Mouse (Mus musculus): ENCODE results near the gene Coq9.
"Not testable (repeated sequence)": the region's sequence is repeated elsewhere in the genome, so short reads cannot be mapped to it uniquely, and the experiment has no call there.

Coq9 gene

DNA sequence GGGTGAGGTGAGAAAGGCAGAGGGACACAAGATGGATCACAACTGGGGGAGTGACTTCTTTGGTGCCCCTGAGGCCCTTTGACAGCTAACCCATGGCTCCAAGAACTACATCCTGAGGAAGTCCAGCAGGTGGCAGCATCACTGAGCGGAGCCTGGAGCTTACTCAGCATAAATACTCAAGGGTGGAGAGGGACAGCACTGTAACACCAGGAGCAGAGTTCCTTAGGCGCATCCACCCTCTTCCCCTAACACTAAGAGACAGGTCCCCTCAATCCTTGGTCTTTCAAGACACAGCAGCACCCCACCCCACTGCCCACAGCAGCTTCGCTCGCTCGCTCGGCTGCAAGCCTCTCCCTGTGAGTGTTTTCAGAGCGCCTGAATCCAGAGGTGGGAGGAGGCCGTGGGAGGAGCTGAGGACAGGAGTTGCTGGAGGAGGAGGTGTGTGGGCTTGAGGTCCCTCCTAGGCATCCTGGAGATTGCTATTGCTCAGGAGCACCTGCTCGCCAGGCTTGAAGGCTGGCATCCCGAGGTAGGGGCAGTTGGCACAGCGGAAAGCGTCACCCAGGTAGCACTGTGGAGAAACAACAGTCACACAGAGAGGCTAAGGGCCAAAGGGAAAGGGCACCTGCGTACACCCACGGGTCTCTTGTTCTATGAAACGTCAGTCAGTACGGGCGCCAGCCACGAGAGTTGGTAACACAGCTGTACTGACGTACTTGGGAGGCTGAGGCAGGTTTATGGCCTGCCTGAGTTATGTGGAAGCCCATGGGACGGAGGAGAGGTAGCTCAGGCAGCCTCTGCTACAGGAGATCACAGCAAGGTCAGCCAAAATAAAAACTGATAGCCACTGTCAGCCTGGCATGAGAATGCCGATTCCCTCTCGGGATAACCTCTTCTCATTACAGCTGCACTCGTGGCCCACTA lies 15.2 kb upstream of the Coq9 start:
- peak; percentile 18 to 31 for DNase-seq

DNA sequence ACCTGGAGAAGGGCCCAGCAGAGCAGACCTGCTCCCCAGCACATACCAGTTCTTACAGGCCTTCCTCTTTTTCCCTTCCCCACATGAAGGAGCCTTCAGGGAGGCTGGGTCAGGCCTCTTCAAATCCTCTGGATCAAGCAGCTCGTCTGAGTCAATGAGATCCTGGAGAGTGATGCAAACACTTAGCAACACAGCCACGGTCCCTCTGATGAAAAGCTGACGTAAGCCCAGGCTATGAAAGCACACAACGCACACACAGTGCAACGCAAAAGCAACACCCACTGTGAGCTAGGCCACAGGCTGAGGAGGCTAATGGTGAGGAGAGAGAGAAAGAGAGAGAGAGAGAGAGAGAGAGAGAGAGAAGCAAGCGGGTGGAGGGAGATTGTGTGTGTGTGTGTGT lies 13.0 kb upstream of the Coq9 start:
- no peak for DNase-seq

DNA sequence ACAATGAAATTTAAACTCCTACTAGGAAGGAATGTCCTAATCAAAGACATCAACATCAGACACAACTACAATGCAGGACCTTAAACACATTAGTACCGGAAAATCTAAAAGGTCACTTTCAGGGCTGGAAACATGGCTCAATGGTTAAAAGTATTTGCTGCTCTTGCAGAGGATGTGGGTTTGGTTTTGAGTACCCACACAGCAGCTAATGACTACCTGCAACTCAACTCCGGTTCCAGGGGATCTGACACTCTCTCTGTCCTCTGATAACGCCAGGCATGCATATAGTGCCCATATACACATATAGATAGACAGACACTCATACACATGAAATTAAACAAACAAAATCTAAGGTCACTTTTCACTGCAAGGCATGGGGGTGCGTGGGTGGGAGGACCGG lies 11.9 kb upstream of the Coq9 start:
- DNase-seq = no peak

DNA sequence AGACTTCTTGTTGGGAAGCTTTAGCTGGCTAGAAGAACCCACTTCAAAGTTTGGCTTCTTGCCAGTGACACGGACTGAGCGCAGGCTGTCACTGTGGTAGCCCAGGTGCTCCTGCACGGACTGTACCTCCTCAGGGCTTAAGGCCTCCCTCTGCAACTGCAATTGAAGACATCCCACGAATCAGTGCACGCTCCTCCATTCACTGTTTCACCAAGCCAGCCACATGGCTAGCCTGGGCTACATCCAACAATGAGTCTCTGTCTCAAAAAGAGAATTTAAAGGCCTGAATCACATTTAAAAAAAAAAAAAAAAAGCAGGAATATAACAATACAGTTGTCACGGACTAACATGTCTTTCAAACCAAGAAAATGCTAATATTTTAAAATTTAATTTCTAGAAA lies 9.8 kb upstream of the Coq9 start:
- DNase-seq = no peak

DNA sequence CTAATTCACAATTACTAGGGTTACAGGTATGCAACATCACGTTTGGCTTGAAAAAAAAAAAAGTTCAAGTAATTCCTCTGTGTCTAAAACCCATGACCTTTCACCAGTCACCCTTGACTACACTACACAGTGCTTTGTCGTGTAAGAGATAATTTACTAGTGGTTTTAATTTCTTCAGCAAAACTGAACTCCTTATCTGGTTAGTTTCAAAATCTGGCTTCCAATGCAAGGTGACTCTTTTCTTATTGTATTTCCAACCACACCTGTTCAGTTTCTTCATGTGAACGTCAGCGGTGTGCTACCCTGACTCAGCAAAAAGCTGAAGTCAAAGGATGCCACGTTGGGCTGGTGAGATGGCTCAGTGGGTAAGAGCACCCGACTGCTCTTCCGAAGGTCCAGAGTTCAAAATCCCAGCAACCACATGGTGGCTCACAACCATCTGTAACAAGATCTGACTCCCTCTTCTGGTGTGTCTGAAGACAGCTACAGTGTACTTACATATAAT lies 4.2 kb upstream of the Coq9 start:
- not testable (repeated sequence) for DNase-seq

DNA sequence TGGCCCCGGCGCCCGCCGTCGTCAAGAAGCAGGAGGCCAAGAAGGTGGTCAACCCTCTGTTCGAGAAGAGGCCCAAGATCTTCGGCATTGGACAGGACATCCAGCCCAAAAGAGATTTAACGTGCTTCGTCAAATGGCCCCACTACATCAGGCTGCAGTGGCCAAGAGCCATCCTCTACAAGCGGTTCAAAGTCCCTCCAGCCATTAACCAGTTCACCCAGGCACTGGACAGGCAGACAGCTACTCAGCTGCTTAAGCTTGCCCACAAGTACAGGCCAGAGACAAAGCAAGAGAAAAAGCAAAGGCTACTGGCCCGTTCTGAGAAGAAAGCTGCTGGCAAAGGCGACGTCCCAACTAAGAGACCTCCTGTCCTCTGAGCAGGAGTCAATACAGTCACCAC lies 2.4 kb upstream of the Coq9 start:
- not testable (repeated sequence) for DNase-seq

DNA sequence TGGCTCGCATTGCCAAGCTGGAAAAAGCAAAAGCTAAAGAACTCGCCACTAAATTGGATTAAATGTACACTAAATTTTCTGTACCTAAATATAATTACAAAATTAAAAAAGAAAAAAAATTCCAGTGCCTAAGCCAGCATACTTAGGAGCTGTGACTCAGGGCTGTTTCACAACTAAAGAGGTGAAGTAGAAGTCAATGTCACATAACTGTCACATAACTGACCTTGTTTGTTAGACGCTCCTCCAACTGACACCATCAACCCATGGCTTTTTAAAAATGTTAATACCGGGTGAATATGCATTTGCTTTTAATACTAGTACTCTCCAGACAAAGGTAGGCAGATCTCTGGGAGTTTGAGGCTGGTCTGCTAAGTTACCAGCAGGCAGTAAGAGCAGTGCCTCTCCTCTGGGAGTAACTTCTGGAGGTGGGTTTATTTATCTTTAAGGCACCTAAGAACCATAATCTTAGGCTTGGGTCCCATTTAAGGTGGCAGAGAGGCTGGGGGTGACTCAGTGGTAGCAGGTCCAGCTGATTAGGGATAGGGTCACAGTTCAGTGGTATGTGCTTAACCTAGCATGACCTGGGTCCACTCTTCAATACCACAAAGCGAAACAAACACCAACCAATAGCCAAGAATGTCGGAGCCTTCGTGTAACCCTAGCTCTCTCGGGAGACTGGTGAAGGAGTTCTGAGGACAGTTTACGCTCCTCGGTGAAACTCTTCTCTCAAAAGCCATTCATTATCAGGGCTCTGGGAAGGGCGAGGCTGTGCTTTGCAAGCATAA lies 1.5 kb upstream of the Coq9 start:
- no peak for DNase-seq

DNA sequence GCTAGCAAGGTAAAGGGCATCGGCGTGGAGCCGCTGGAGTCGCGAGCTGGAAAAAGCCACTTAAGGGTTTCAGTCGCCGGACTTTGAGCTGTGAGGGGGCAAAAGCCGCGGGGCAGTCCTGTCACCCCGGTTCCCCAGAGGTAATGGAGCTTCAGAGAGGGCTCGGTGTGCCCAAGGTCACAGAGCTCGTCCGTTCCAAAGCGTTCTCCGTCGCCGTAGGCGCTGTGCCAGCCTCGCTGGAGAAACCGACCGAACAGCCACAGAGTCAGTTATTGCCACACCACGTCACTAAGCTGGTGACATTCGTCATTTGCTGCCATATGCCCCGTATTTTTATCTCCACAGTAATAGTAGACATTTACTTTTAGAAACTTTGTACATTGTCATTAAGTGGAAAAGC lies 479 bp downstream of the Coq9 start:
- no peak for DNase-seq

DNA sequence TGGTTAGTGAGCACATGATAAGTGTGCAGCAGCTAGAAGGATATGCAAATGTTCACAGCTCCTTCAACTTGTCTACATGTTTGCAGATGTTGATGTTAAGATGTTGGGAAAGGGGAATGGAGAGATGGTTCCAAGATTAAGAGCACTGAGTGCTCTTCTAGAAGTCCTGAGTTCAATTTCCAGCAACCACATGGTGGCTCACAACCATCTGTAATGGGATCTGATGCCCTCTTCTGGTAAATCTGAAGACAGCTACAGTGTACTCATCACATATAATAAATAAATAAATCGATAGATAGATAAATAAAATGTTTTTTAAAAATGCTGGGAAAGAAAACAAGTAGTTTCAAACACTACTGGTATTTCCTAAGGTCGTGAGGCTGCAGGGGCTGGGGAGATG lies 3.1 kb downstream of the Coq9 start:
- no peak for DNase-seq

DNA sequence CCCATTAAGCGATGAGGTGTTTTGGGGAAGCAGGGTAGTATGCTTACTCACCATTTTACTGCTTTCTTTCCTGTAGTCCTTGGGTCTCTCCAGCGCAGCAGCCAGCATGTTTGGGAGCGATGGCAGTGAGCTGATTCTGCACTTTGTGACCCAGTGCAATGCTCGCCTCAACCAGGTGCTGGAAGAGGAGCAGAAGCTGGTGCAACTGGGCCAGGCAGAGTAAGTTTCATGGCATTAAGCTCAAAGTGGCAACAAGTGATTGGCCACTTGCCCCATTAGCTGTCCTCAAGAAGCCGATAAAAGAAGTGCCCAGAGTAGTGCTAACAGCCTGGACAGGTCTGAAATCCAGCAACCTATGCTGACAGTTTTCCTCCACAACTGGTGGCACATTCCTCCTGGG lies 11.9 kb downstream of the Coq9 start:
- no peak for DNase-seq

DNA sequence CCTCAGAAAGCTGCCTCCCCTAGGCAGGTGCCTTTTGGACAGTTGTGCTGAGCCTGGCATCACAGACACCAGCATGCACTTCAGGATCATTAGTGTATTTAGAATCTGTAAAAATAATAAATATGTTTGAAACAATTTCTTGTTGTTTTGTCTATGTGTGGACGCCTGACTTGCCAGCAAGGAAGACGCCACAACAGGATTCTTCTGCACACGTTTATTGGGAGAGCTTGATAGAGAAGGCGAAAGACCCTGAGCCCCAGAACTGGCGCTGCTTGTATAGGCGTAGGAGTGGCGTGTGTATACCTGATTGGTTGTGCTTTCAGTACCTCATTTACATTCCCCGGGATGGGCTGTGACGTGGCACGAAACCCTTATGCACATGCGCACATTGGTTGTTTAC lies 16.6 kb downstream of the Coq9 start:
- DNase-seq = not testable (repeated sequence)

DNA sequence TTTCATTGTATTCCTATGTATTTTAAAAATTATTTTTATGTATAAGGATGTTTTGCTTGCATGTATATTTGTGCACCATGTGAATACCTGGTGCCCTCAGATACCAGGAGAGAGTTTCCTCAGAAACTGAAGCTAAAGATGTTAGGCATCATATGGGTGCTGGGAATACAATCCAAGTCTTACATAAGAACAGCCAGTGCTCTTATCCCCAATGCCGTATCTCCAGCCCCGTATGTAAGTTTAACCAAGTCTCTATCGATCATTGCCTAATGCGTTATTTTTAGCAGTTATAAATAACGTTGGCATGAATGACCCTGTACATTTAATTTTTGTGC lies 18.9 kb downstream of the Coq9 start:
- DNase-seq = no peak

DNA sequence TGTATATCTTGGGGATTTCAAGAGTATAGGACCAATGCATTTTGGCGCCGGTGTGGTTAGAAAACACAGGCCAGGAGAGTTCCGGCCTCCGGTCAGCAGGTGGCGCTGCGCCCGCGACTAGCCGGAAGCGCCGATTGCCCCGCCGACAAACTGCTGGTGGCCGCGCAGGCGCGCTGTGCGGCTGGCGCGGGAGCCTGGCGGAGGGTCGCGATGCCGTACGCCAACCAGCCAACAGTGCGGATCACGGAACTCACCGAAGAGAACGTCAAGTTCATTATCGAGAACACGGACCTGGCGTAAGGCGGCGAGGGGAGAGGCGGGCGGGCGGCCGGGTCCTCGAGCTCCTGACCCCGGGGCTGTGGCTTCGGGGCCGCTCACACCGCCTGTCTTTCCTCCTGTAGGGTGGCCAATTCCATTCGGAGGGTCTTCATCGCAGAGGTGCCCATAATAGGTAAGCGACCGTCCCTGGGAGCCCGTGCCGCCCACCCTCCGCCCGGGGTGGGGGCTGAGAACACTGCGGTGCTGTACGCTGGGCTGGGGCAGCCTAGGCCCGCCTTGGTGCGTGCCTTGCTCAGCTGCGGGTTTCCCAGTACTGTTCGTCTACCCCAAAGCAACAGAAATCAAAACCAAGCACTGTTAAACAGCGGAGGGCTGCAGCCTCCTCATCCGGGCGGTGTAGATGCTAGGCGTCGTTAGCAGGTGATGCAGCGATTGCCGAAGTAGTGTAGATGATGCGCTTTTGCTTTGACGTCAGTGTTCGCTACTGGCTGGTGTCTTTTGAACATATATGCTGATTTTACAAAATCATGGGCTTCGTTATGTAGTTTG lies 19.4 kb downstream of the Coq9 start, which contains the start of gene Polr2c:
Gene Polr2c (plus strand): TSS at position 105 of the 828 bp plus-strand sequence.
- peak; percentile 77 to 79 for DNase-seq

DNA sequence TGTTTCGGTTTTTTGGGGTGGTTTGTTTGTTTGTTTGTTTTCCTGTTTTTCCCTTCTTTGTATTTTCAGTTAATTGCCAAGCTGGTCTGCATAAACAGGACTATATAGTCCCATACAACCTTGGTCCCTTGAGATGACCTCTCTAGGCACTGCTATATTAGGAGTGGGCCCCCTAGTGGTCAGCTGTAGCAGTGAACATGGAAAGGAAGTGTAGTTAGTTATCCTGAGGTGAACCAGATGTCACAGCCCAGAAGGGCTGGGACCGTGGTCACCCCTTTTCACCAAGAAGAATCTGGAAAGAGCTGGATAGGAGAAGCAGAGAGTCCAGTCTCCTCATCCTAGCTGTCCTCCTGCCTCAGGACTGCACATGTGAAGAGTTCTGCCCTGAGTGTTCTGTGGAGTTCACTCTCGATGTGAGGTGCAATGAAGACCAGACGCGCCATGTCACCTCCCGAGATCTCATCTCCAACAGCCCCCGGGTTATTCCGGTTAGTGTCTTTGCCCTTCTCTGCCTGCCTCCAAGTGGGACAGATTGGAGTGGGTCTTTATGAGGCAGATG lies 23.3 kb downstream of the Coq9 start:
- peak in 1 of 2 experiments; percentile 43 for DNase-seq

DNA sequence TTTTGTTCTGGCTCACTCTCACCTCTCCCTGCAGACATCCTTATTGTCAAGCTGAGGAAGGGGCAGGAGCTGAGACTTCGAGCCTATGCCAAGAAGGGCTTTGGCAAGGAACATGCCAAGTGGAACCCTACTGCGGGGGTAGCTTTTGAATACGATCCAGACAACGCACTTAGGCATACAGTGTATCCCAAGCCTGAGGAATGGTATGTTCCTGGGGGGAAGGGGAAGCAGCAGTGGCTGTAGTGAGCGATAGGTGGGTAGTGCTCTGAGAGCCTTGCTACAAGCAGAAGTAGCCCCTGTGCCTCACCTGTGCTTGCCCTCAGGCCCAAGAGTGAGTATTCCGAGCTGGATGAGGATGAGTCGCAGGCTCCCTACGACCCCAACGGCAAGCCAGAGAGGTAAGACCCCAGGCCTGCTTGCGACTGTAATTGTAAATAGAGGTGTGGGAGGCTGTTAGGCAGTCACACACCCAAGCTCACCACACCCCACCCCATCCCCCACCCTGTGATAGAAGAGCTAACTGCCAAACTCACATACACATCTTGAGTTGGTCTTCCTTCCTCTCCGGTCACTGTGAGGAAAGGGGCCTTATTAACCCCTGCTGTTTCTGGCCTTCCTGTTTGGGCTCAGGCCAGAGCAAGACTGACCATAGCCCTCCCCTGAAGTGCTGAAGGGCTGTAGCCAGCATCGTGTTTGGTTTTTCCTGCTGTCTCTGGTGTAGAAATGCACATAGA lies 24.5 kb downstream of the Coq9 start:
- DNase-seq = no peak

DNA sequence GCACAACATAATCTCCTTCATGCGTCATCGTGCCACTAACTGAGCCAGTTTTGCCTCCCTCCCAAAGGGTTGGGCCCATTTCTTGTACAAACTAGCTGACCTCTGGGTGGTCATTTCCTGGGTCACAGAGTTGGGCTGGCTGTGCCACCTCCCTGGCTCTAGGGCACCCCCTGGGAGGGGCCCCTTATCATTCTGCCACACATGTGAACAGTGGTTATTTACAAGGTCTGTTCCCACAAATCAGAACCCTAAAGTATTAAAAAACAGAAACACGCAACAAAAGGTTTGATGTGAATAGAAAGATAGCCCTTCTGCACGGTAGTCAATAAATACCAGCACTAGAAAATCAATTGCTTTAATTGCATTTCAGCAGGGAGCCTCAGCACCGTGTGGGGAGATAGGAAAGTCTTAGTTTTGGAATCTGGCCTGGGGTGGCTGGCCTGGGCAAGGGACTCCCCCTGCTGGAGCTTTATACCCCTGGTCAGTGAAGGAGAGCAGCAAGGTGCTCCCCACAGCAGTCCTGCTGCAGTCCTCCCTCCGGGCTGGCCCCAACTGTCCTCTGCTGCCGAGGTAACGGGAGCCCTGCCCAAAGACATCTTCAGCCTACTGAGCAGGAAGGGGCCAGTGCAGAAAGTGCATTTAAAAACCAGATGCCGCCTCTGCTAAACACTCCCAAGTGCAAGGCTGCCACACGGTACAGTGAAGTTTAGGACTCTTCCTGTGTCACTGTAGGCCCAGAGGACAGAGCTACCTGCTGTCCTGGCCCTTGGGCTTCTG lies 26.0 kb downstream of the Coq9 start:
- no peak for DNase-seq

DNA sequence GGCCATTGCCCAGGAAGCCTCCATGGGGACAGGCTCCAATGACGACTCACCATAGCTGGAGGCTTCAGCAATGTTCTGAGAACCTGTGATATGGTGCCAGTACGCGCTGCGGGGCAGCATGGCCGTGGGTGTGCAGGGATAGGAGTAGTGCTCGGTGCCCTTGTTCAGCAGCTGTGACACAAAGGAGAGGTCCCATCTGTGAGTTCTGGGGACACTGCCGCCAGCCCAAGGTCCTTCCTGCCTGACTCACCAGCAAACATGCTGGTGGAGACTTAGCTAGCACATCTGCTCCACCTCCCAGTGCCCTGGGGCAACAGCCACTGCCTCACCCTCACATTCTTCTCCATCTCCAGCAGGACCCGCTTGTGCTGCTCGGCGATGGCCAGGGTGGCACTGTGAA lies 27.2 kb downstream of the Coq9 start:
- DNase-seq = no peak

DNA sequence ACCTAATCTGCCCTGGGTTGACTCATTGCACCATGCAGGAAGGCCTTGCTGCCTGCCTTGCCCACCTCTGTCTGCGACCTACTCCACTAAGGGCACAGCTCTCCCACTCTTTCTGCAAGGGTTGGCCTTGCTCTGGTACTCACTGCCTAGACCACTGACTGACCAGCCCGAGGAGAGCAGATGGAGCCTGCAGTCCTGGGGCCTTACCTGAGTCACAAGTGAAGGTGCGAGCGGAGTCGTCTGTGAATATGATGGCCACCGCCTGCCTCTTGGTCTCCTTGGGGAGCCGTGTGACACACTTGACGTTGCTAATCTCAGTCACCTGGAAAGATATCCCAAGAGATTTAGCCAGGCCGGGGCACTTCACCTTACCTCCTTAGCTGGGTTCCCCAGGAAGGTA lies 28.8 kb downstream of the Coq9 start:
- DNase-seq = no peak

DNA sequence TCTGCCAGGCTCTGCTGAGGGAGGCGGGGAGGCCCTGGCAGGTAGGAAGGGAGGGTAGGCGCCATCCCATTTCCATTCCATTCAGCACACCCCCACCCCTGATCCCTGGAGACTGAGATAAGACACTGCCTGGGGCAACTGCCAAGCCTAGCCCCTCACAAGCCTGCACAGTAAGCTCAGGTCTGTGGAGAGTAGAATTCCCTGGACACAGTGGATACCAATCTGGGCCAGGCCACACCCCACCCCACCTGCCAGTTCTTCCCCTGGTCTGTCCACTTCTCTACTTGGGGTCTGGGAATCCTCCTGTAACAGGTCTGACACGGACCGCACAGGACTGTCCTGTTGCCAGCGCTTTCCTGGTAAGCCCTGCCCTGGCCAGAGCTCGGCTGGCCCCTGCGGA lies 31.0 kb downstream of the Coq9 start:
- DNase-seq = no peak

DNA sequence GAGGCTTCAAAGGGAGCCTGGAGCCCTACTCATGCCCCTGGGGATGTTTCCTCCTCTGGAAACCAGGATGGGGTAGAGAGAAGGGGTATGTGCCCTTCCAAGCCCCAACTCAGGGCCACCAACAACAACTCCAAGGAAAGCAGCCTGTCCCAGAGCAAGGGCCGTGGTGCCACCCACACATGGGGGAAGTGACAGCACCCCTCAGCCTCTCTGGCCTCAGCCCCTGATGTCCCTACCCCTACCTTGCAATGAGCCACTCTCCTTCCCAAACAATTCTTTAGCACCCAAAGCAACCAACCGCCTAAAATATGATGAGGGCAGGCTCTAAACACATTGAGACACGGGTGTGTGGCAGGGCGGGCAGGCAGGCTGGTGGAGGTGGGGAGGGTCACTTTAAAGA lies 31.9 kb downstream of the Coq9 start:
- DNase-seq = no peak

DNA sequence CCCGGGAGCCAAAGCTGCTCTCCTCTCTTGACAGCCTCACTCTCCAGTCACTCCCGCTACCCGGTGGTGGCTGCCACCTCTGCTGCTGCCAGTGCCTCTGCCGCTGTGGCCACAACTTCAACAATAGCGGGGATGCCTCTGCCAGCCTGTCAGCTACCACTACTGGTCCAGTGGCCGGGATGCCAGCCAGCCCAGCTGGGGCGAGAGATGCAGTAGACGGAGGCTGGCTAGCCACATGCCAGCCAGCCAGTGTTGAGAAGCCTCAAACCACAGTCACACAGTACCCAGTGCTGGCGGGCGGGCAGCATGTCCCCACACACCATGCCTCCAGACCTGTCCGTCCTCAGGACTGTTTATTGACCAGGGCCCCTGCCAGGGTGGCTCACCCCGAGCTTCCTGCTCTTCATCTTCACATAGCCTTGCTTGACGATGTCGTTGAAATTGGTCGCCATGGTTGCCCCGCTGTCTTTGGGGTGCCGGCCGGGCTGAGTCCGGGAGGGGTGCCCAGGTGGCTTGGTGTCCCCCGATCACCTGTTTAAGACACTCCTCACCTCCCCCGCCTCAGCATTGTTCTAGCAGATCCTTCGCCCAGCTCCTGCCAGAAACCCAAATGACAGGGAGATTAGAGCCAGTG lies 32.5 kb downstream of the Coq9 start:
- no peak for DNase-seq

Data from thymus, adult 18-20 months (tissue).